Mouse (Mus musculus) cortical plate, adult 2 months (tissue): ENCODE results near the gene Grin2b.

Experiments
- CTCF ChIP-seq: fragments of 200-500 bp; IDR thresholded peaks from 2 replicates; pipeline ENCODE4 v1.5.1; 2011; ENCODE audit warnings: mild to moderate bottlenecking, control low read depth, low read length; ENCODE audit not compliant: insufficient read depth; ENCODE audit errors: extremely low read depth
- POLR2A ChIP-seq: fragments of 200-500 bp; IDR thresholded peaks from 2 replicates; pipeline ENCODE4 v1.6.1; 2011; ENCODE audit warnings: mild to moderate bottlenecking, low read length, control low read depth; ENCODE audit not compliant: insufficient read depth; ENCODE audit errors: extremely low read depth

- no peak for TF ChIP-seq CTCF
- no peak for TF ChIP-seq POLR2A
Measured at GRCm38 (mm10) chr6:135734227-135734732, 439.0 kb downstream of the Grin2b start.
